Mouse (Mus musculus) liver, embryonic 14 days (tissue): ENCODE measurements around the gene Osbpl3. TPM values are rescaled to one million over a fixed set of nuclear protein-coding genes. Genes with fewer than 3 reads are reported as not detected.

ENCODE experiments used
- polyA plus RNA-seq: library from polyadenylated mRNA; depleted of rRNA; stranded (reverse); fragments of >200 nt; gene quantifications from 2 replicates; pipeline ENCODE4 v1.2.3, GENCODE M21; 2012; rRNA removed

The Osbpl3 gene
- 0.69 and 0.78 TPM in 2 replicates for polyA plus RNA-seq

DNA sequence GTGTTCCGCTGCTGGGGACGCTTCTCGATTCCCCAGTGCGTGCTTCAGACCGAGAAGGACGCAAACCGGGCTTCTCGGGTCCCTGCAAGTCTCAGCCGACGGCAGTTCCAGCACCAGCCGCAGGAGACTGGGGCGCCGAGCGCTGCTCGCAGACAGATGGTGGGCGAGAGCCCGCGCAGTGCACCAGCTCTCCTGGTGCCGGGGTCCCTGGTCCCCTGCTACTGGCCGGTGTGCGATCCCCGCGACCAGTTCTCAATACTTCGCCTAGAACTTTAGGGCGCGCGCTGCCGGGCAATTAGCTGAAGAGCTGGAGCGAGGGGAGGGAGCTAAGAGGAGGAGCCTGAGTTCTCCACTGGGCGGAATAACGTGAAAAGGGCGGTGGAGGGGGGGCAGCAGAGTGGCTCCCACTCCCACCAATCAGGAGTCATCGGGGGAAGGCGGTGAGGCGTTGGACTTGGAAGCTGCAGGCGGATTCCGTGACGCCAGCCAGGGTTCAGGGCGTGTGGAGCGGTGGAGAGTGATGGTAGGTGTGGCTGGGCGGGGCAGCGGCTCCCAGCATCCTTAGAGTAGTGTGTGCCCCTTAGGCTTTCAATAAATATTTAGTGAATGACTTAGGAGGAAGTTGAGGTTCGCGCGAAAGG lies at the start of gene Osbpl3:
Gene Osbpl3, minus strand, starts transcription at position 373 of the 641 bp plus-strand sequence.

DNA sequence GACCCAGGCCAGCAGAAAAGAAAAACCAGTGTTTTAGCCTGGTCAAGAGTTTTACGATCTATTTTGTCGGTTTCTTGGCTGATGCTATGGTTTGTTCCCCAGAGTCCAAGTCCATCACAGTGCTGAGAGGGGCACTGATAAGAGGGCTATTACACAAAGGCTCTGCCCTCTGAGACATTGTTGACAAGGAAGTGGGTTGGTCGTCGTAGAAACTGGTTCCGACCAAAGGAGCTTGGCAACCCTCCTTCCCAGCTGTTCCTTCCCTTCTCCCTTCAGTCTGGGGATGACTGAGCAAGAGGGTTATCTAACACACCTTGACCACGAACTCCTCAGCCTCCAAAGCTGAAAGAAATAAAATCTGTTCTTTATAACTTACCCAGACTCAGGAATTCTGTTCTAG lies 192.3 kb downstream of the Osbpl3 start, which contains the start of gene Gsdme:
Gene Gsdme, minus strand, starts transcription at position 193 of the 400 bp plus-strand sequence.

Other genes with a start within 250 kb of the Osbpl3 start
- gene Gsdme, start 192.3 kb downstream of the Osbpl3 start, polyA plus RNA-seq = 0.58 and 0.61 TPM in 2 replicates
- gene Cycs, start 110.3 kb upstream of the Osbpl3 start, polyA plus RNA-seq = 26.3 TPM in 2 replicates
- gene 4921507P07Rik, start 140.4 kb upstream of the Osbpl3 start, polyA plus RNA-seq = 0.23 and 0.31 TPM in 2 replicates
- not detected in 2 replicates for gene Npvf, start 198.2 kb upstream of the Osbpl3 start, polyA plus RNA-seq